Mouse (Mus musculus): ENCODE data around the gene Shc4.

DNA sequence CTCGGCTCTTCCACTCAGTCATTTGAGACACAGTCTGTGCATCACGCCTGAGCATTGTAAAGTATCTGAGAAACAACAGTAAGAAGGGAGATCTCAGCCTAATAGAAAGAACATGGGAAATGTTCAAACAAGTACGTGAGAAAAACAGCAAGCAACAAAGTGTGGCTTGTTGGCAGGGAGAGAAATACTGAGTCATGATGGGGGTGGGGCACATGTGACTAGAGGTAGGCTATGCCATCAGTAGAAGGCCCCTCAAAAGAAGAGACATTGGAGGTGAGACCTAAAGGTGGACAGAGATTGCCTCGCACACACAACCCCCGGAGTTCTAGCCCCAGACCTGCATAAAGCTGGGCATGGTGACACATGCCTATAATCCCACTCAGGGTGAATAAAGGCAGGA lies 58.7 kb downstream of the Shc4 start:
- TF ChIP-seq CTCF (IDR thresholded peaks at IDR 0.05; ENCODE audit: low read depth): no peak
- TF ChIP-seq EP300 (IDR thresholded peaks at IDR 0.05; ENCODE audit: low read depth): no peak

Measured in heart, postnatal 0 days (tissue).